ENCODE assay signal across 8 mouse cellular contexts in genomic region chr11:94472916-94473706, GRCm38 (mm10). TPM values are rescaled to one million over a fixed set of nuclear protein-coding genes. Genes with fewer than 3 reads are reported as not detected.
A peak's percentile ranks its signal among the peaks of the same experiment; 100 is the strongest.
DNase-seq lines count a peak whose midpoint lies in the region; ATAC-seq and TF ChIP-seq lines count a peak whose summit lies in the region.

No protein-coding gene starts in this region.

- peak overlapping the region; percentile 60 for H3K4me3 ChIP-seq in heart, adult 2 months
- H3K4me3 ChIP-seq in embryonic facial prominence, embryonic 12.5 days, result peak overlapping the region; percentile 90
- peak overlapping the region; percentile 75 for H3K4me3 ChIP-seq in intestine, embryonic 15.5 days (replicated peaks)
- H3K4me3 ChIP-seq in neural tube, embryonic 14.5 days (ENCODE audit: low read depth, low read length), result peak overlapping the region; percentile 80

- DNase-seq in heart, adult 2 months, result peak in 1 of 2 experiments; percentile 40
- DNase-seq in heart, postnatal 25 days (ENCODE audit: low spot score), result no peak
- peak; percentile 13 to 18 for DNase-seq in B cell, adult 2 months
- no peak for DNase-seq in adrenal gland, postnatal 14 days
- DNase-seq in adrenal gland, postnatal 25 days, result no peak

- no peak for TF ChIP-seq POLR2A in heart, adult 2 months (IDR thresholded peaks at IDR 0.05; ENCODE audit: insufficient read depth, low read depth, low read length)

- peak overlapping the region; percentile 46 for H3K9ac ChIP-seq in heart, adult 2 months (ENCODE audit: low read depth, low read length)
- H3K9ac ChIP-seq in embryonic facial prominence, embryonic 12.5 days, result peak overlapping the region; percentile 95
- H3K9ac ChIP-seq in intestine, embryonic 15.5 days, result peak overlapping the region; percentile 78
- peak overlapping the region; percentile 96 for H3K9ac ChIP-seq in neural tube, embryonic 14.5 days (replicated peaks; ENCODE audit: low read depth, low read length)

- peak overlapping the region; percentile 80 for H3K4me2 ChIP-seq in embryonic facial prominence, embryonic 12.5 days (replicated peaks)
- H3K4me2 ChIP-seq in intestine, embryonic 15.5 days (replicated peaks), result peak overlapping the region; percentile 94
- peak overlapping the region; percentile 95 for H3K4me2 ChIP-seq in neural tube, embryonic 14.5 days (ENCODE audit: low read depth, low read length)

- peaks cover 3% of the 10 kb centered on the region; the same call in 1 of the 2 replicates for H3K27me3 ChIP-seq in heart, adult 2 months (ENCODE audit: control insufficient read depth, insufficient read depth, low read length)
- peaks cover 23% of the 10 kb centered on the region for H3K27me3 ChIP-seq in embryonic facial prominence, embryonic 12.5 days
- H3K27me3 ChIP-seq in intestine, embryonic 15.5 days (replicated peaks), result peaks cover 50% of the 10 kb centered on the region
- peaks cover 2% of the 10 kb centered on the region for H3K27me3 ChIP-seq in neural tube, embryonic 14.5 days (ENCODE audit: control insufficient read depth, insufficient read depth, low read length)

- TF ChIP-seq EP300 in heart, adult 2 months (IDR thresholded peaks at IDR 0.05; ENCODE audit: insufficient read depth, low read depth, low read length), result no peak

- peaks cover 3% of the 10 kb centered on the region for H3K4me1 ChIP-seq in heart, adult 2 months (ENCODE audit: control insufficient read depth, insufficient read depth, low read length)
- H3K4me1 ChIP-seq in embryonic facial prominence, embryonic 12.5 days, result peaks cover 48% of the 10 kb centered on the region
- H3K4me1 ChIP-seq in intestine, embryonic 15.5 days (replicated peaks), result peaks cover 56% of the 10 kb centered on the region
- peaks cover 43% of the 10 kb centered on the region for H3K4me1 ChIP-seq in neural tube, embryonic 14.5 days (ENCODE audit: control insufficient read depth, insufficient read depth, low read length)

- no peaks in the 10 kb centered on the region for H3K36me3 ChIP-seq in heart, adult 2 months (ENCODE audit: control insufficient read depth, insufficient read depth, low read length)
- H3K36me3 ChIP-seq in embryonic facial prominence, embryonic 12.5 days, result no peaks in the 10 kb centered on the region
- no peaks in the 10 kb centered on the region for H3K36me3 ChIP-seq in intestine, embryonic 15.5 days
- no peaks in the 10 kb centered on the region for H3K36me3 ChIP-seq in neural tube, embryonic 14.5 days (ENCODE audit: control insufficient read depth, insufficient read depth, low read length)

- no peaks in the 10 kb centered on the region for H3K79me2 ChIP-seq in heart, adult 2 months (replicated peaks; ENCODE audit: control insufficient read depth, insufficient read depth, low read length)

- intact Hi-C loops in heart, adult 2 months (cut with DNase I), result no loop called here
- intact Hi-C loops in heart, postnatal 25 days (cut with DNase I), result no loop called here

- H3K27ac ChIP-seq in heart, adult 2 months, result peak overlapping the region; percentile 23; the same call in 1 of the 2 replicates
- peak overlapping the region; percentile 91 for H3K27ac ChIP-seq in embryonic facial prominence, embryonic 12.5 days
- H3K27ac ChIP-seq in intestine, embryonic 15.5 days, result peak overlapping the region; percentile 92
- H3K27ac ChIP-seq in neural tube, embryonic 14.5 days (ENCODE audit: low read depth, low read length), result peak overlapping the region; percentile 76

- ATAC-seq in embryonic facial prominence, embryonic 12.5 days (ENCODE audit: insufficient number of reproducible peaks, insufficient read depth, low FRiP score, low TSS enrichment), result peak; percentile 24; the same call in 1 of the 2 replicates
- peak; percentile 17; the same call in 1 of the 2 replicates for ATAC-seq in intestine, embryonic 15.5 days
- ATAC-seq in neural tube, embryonic 14.5 days (ENCODE audit: low read depth), result no peak

- WGBS in heart, adult 2 months, result 2% methylated on average over 52 of the region's 52 CpGs
- 1% methylated on average over 49 of the region's 52 CpGs for WGBS in embryonic facial prominence, embryonic 12.5 days
- WGBS in intestine, embryonic 15.5 days, result under 1% methylated on average over 52 of the region's 52 CpGs
- WGBS in neural tube, embryonic 14.5 days, result under 1% methylated on average over 51 of the region's 52 CpGs

- TF ChIP-seq CTCF in heart, adult 2 months (IDR thresholded peaks at IDR 0.05), result no peak

- H3K9me3 ChIP-seq in embryonic facial prominence, embryonic 12.5 days, result no peaks in the 10 kb centered on the region
- H3K9me3 ChIP-seq in intestine, embryonic 15.5 days, result no peaks in the 10 kb centered on the region
- no peaks in the 10 kb centered on the region for H3K9me3 ChIP-seq in neural tube, embryonic 14.5 days (ENCODE audit: control insufficient read depth, low read length)

RNA-seq across cellular contexts. Expression of gene Cacna1g, which starts 0.9 kb away (rescaled TPM):
- 10 to 100 TPM; 12.2 to 12.9 TPM for total RNA-seq in heart, adult 2 months (2021)
- polyA plus RNA-seq in heart, adult 2 months (2012; rRNA removed), result 63.3 and 64.4 TPM in 2 replicates
- 10 to 100 TPM; 15.4 to 21.5 TPM for total RNA-seq in heart, postnatal 25 days (2021)
- polyA plus RNA-seq in embryonic facial prominence, embryonic 12.5 days (2016; fragmentation: Nextera tagmentation; extraction: Ambion mirVana), result 31.6 and 37.2 TPM in 2 replicates
- polyA plus RNA-seq in intestine, embryonic 15.5 days (2015; fragmentation: Nextera tagmentation; extraction: Ambion mirVana), result 5.2 and 7.9 TPM in 2 replicates
- 14.3 and 22.5 TPM in 2 replicates for polyA plus RNA-seq in neural tube, embryonic 14.5 days (2014; fragmentation: Nextera tagmentation; extraction: Ambion mirVana)
- 0.89 and 1.5 TPM in 2 replicates for total RNA-seq in adrenal gland, postnatal 14 days (2021)
- total RNA-seq in adrenal gland, postnatal 25 days (2021), result 0.24 and 1.0 TPM in 2 replicates

RNA-seq across cellular contexts. Expression of gene Spata20, which starts 12.9 kb away (rescaled TPM):
- total RNA-seq in heart, adult 2 months (2021), result under 1 TPM; 0.23 to 0.52 TPM
- polyA plus RNA-seq in heart, adult 2 months (2012; rRNA removed), result 1.3 and 1.5 TPM in 2 replicates
- under 1 TPM; 0.34 to 0.42 TPM for total RNA-seq in heart, postnatal 25 days (2021)
- polyA plus RNA-seq in embryonic facial prominence, embryonic 12.5 days (2016; fragmentation: Nextera tagmentation; extraction: Ambion mirVana), result 0.29 and 0.43 TPM in 2 replicates
- polyA plus RNA-seq in intestine, embryonic 15.5 days (2015; fragmentation: Nextera tagmentation; extraction: Ambion mirVana), result 0.06 TPM in 1 of 2 replicates, not detected in the other
- polyA plus RNA-seq in neural tube, embryonic 14.5 days (2014; fragmentation: Nextera tagmentation; extraction: Ambion mirVana), result 0.09 and 0.26 TPM in 2 replicates
- total RNA-seq in adrenal gland, postnatal 14 days (2021), result not detected in 2 replicates
- total RNA-seq in adrenal gland, postnatal 25 days (2021), result not detected in 2 replicates

RNA-seq across cellular contexts. Expression of gene Epn3, which starts 26.7 kb away (rescaled TPM):
- 10 to 100 TPM; 28.4 to 31.9 TPM for total RNA-seq in heart, adult 2 months (2021)
- 12.6 and 25.7 TPM in 2 replicates for polyA plus RNA-seq in heart, adult 2 months (2012; rRNA removed)
- total RNA-seq in heart, postnatal 25 days (2021), result 10 to 100 TPM; 26.7 to 29.7 TPM
- 2.7 and 4.2 TPM in 2 replicates for polyA plus RNA-seq in embryonic facial prominence, embryonic 12.5 days (2016; fragmentation: Nextera tagmentation; extraction: Ambion mirVana)
- 2.1 and 3.3 TPM in 2 replicates for polyA plus RNA-seq in intestine, embryonic 15.5 days (2015; fragmentation: Nextera tagmentation; extraction: Ambion mirVana)
- polyA plus RNA-seq in neural tube, embryonic 14.5 days (2014; fragmentation: Nextera tagmentation; extraction: Ambion mirVana), result 0.68 and 0.82 TPM in 2 replicates
- total RNA-seq in adrenal gland, postnatal 14 days (2021), result 12.1 and 13.5 TPM in 2 replicates
- total RNA-seq in adrenal gland, postnatal 25 days (2021), result 14.6 and 18.7 TPM in 2 replicates

RNA-seq across cellular contexts. Expression of gene Mycbpap, which starts 48.4 kb away (rescaled TPM):
- 1 to 10 TPM in 1 of 2 experiments, under 1 TPM in 1; 0.89 to 1.1 TPM for total RNA-seq in heart, adult 2 months (2021)
- 0.32 and 0.72 TPM in 2 replicates for polyA plus RNA-seq in heart, adult 2 months (2012; rRNA removed)
- 1 to 10 TPM in 1 of 2 experiments, under 1 TPM in 1; 0.68 to 1.1 TPM for total RNA-seq in heart, postnatal 25 days (2021)
- polyA plus RNA-seq in embryonic facial prominence, embryonic 12.5 days (2016; fragmentation: Nextera tagmentation; extraction: Ambion mirVana), result 2.5 and 3.7 TPM in 2 replicates
- 2.0 and 2.2 TPM in 2 replicates for polyA plus RNA-seq in intestine, embryonic 15.5 days (2015; fragmentation: Nextera tagmentation; extraction: Ambion mirVana)
- polyA plus RNA-seq in neural tube, embryonic 14.5 days (2014; fragmentation: Nextera tagmentation; extraction: Ambion mirVana), result 1.7 and 2.0 TPM in 2 replicates
- 3.9 and 5.6 TPM in 2 replicates for total RNA-seq in adrenal gland, postnatal 14 days (2021)
- 5.9 and 8.5 TPM in 2 replicates for total RNA-seq in adrenal gland, postnatal 25 days (2021)

Comparison
In these comparisons a context has a peak if more than half of its experiments do, and no peak if none do; other contexts are left out.
1. DNase-seq: peak in B cell, adult 2 months (2 of 2); none in heart, postnatal 25 days (single experiment), adrenal gland, postnatal 14 days (single experiment) and adrenal gland, postnatal 25 days (single experiment).
2. H3K27ac ChIP-seq: peak in every context shown above with its lines; median percentile 92 in intestine, embryonic 15.5 days; 91 in embryonic facial prominence, embryonic 12.5 days; 76 in neural tube, embryonic 14.5 days; 23 in heart, adult 2 months.
3. H3K9ac ChIP-seq: peak in every context shown above with its lines; median percentile 96 in neural tube, embryonic 14.5 days; 95 in embryonic facial prominence, embryonic 12.5 days; 78 in intestine, embryonic 15.5 days; 46 in heart, adult 2 months.
4. Peak in every context shown above with its lines, with median percentiles within 50 percentile points of each other: H3K4me3 ChIP-seq and H3K4me2 ChIP-seq.